Mouse (Mus musculus) cerebellum, adult (tissue): ENCODE results near the gene Hand2.

Experiments used
- ATAC-seq: cut with Nextera tagmentation; 2 replicates; pipeline ENCODE4 v1.9.2; 2017; ENCODE audit warnings: mild to moderate bottlenecking, moderate library complexity, mixed read lengths; ENCODE audit not compliant: insufficient number of reproducible peaks, low FRiP score, low TSS enrichment

Hand2 gene

DNA sequence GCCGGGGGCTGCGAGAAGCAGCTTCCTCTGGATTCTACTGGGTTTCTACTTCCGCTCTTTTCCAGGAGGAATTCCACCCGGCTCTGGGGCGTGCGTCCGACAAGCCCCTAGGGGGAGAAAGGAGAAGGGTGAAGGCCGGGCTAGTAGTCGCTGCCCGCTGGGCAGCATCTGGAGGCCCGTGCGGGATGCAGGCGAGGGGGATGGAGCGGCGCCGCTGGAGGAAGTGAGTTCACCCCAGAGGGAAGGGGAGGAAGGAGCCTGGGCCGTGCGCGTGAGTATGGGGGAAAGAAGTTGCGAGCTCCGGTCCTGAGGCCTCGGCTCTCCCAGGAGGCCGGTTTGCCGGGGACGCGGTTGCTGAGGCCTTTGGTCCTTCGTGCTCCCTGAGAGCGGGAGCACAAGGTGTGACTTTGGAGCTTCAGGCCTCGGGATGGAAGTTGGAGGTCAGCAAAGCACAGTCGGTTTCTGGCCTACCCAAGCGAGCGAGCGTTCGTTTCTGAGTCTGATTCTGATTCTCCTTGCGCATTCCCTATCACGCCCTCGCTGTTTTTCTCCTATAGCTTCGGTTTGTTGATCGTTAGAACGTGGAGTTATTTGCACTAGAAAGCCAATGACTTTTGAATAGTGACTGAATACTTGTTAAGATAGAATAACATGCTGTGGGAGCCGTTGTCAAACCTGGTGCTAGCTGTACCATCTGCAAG lies 20.2 kb downstream of the Hand2 start:
- ATAC-seq: no peak

DNA sequence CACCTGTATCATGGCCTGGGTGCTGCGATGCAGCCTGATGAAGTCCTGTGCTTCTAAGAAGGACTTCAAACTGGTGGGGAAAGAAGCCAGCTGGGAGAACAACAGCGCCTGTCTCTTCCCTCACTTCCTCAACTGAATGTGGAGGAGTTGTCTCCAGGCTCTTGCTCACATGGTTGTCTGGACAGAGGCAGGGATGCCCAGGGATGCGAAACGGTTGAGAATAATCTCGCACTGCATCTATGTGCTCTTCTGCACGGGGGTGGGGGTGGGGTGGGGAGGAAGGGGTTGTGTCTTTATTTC lies 20.7 kb downstream of the Hand2 start:
- ATAC-seq: no peak

DNA sequence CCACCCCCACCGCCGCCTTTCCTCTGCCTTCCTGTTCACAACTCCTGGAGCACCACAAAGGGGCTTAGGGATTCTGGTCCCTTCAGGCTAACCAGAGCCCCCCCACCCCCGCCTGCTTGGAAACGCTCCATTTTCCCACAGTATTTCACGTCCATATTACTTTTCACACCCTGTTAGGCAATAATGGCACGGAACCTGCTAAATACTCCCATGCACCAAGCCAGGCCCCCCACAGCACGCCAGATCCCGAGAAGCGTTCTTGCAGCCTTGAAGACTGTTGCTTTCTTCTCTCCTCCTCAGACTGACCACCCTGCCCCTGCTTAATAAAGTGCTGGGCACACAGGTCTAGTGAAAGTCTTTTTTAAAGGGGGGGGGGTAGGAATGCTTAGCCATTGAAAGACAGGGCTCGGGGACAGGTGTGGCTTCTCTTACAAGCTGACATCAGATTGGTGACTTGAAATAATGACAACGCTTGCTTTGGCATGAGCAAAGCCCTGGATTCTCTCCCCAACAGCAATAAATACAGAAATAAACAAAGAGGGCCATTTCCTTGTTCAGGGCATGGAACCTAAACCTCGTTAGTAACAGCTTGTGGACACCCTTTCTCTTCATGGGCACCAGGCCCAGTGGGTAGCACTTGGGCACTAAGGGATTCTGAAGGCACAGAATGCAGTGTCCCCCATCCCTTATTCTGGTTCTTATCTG lies 21.8 kb downstream of the Hand2 start:
- no peak for ATAC-seq

DNA sequence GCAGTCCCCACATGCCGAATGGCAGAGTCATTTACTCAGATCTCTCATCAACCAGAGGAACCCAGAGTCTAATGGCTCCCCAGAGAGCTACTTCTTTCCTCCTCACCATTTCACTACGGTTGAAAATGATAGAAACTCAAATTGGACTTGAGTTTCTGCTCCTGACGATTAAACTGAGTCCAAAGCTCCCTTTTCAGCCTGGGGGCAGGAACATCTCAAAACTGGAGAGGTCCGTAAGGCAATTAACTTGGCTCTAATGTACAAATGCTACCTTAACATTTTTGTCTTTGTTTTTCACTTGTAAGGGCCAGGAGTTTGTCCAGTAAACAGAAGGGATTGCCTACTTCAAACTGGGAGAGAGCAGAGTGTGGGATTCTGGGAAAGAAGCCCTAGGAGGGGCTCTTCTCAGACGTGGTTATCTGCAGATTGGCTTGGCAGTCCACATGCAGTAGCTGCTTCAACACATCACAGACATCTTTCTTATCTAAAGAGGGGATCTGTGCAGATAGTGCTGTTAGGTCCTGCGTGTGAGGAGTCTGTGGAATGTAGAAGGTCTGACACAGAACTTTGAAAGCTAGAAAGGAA lies 23.0 kb downstream of the Hand2 start:
- no peak for ATAC-seq

DNA sequence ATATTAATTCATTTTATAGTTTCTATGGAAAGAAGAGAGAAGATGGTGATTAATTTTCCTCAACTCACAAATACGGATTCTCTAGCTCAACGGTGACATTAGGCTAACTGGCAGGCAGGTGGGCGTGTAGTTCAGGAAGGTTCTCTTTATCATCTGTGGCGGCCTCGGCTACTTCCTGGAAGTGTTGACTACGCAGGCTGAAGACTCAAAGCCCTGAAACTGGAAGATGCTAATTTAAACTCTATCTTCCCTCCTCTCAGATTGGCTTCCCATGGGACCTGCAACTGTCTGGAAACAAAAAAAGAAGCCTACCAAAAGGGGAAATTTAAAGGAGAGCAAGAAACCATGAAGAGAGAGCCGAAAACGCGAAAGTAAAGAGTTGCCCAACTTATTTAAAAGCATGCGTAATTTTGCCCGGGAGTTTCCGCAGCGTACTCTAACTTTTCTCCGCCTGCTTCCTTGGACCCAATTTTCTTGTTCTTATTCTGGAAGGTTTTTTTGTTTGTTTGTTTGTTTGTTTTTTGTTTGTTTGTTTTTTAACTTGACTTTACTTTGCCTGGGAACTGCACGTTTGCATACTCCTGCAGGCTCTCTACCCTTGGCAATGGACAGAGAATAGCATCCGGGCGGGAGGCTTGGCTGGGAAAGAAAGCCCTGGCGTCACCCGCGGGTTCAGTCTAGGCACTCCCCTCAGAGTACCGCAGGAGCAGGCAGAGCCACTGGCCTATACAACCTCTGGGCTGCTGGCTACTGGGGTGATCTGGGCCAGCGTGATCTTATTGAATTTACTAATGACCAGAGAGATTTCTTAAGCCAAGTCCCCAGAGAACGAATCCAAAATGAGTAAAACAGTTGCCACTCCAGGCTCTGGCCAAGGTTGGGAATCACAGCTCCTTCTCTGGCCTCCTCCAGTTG lies 24.4 kb downstream of the Hand2 start:
- ATAC-seq: no peak

DNA sequence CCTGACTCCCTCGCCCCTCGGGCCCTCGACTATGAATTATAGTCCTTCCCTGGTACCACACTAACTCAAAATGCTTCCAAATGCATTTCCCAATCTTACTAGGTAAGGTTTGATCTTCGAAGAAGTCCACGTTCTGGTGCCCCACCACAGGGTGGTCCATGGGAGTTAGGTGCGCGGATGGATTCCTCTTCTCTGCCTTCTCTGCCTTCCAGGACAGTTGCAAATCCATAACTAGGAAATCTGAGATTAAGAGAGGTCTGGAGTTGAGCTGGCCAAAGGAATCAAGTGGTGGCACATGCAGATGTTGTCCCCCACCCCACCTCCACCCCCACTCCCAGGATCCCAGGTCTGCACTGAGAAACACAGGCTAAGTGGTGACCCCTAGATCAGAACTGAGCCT lies 25.6 kb downstream of the Hand2 start:
- ATAC-seq: no peak

DNA sequence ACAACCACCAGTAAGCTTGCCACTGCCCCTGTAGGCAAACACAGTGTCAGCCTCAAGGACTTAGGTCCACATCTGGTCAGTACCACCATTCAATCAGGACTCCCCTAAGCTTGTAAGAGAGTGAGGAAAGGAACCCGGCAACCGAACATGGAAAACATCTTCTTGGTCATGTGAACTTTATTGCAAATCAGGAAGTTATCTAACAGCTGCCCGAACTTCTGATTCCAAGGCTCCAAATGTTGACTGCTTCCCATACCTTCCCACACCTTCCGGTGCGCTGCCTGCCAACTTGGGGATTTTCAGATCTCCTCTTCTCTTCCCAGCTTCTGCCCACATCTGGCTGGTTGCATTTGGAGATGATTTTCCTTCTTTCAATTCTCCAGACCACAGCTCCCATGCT lies 26.4 kb downstream of the Hand2 start:
- no peak for ATAC-seq

DNA sequence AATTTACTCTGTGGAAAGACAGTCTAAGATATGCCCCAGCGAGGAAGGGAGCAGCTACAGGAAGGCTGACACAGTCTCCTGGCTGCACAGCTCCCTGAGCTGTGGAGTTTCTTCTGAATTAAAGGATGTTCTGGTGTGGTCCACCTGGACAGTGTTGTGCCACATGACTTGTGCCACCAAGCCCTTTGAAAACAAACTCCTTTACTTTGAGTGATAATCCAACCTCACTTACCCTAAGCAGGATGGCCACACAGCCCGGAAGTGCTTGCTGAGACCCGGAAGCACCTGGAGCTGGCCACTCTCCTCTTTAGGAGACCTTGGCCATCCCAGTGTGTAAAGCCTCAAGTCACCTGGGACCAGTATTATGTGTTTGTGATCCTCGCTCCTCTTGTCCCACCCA lies 27.5 kb downstream of the Hand2 start:
- no peak for ATAC-seq

DNA sequence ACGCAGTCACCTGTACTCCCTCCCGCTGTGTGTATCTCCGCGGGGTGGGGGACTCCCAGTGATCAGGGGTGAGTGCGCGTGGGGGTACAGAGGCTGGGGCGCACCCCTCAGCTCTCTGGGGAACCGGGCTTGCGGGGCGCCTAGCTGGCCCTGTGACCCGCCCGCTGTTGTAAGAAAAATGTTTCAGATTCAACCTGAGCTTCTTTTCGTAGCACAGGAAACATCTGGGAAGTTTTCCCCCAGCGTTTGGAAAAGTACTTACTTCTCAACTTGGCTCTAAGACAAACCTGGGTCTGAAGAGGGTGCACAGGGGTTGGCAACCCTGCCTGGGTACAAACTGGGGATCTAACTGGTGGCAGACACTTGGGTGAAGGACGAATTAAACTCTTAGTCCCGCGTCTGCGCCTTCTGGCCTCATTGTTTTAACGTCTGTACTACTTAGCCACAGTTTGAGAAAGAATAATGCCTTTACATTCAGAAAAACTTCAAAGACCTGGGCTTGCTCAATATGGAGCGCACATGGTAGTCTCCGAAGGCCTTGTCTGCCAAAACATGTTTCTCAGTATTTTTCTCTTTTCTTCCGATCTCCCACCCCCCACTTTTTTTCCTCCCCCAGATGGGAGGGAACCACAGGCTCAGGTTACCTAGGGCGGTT lies 28.2 kb downstream of the Hand2 start:
- no peak for ATAC-seq

DNA sequence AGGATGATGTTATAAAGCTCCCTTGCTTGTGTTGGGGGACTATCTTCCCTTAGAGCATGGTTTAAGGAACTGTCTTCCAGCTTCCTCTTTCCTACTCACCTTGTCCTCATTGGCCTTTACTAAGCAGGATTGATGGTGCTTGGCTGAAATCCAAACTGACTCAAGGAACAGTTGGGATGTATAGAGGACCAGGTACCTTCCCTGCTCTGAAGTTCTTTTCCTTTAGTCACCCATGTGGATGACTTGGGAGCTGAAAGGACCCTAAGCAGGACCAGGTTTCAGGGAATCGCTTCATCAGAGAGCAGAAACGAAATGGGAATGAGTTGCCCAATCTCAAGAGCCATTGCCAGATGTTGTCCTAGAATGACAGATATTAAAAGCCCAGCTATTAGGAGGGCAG lies 31.1 kb downstream of the Hand2 start:
- ATAC-seq: no peak

DNA sequence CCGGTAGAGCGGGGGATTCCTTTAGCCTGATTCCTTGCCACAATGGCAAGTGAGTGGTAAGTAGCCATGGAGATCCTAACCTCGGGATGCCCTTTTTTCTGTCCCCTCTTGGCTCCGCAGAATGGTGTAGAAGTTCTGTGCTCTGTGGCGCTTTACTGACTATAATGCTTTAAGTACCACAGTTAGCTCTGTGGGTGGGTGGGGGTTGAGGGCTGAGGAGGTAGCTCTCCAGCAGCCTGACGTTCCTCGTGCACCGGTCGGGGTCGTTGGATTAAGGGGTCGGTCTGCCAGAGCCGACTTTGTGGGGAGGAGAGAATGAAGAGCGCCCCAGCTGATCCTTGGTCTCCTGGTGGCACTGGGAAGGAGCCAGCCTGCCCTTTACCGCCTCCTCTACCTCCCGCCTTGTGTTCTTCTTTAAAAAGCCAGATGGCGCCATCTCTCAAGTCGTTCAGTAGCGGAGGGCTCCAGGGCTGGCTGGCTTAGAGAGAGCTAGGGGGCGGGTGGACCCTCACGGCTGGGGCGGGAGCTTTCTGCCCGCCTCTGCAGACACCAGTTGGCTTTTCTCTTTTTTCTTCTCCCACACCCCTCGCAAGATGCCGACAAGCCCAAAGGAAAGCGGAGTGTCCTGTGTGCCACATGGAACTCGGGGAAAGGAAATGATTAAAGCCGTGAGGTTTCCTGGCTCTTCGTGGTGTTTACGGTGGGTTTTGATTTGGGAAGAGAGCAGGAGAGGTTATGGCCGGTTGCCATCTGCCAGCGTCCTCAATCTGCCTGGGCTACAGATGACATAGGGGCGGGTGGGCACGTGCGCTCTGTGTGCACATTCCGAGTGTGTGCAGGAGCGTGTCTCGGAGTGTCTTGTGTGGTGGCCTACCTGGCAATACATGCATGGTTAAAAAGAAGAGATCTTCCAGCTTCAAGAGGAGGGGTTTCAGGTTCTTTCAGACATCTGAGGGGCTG lies 32.8 kb downstream of the Hand2 start:
- 0 out of 2 replicates have a peak, but pooled peaks have one; percentile 20 for ATAC-seq

DNA sequence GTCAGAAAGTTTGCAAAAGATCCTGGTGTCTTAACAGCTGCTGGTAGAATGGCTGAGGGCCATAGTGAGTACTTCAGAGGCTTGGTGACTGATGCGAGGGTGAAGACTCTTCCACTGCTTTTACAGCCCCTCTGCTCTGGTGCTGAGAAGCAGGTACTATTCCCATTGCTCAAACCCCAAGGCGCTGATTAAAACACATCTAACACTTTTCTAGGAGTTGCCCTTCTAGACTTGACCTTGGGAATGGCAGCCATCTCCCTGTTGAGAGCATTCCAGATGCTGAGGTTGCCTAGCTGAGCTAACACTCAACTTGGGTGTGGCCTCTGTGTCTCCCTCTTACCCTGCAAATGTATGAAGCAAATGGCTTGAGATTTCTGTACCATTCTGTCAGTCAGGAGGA lies 34.1 kb downstream of the Hand2 start:
- ATAC-seq: no peak

DNA sequence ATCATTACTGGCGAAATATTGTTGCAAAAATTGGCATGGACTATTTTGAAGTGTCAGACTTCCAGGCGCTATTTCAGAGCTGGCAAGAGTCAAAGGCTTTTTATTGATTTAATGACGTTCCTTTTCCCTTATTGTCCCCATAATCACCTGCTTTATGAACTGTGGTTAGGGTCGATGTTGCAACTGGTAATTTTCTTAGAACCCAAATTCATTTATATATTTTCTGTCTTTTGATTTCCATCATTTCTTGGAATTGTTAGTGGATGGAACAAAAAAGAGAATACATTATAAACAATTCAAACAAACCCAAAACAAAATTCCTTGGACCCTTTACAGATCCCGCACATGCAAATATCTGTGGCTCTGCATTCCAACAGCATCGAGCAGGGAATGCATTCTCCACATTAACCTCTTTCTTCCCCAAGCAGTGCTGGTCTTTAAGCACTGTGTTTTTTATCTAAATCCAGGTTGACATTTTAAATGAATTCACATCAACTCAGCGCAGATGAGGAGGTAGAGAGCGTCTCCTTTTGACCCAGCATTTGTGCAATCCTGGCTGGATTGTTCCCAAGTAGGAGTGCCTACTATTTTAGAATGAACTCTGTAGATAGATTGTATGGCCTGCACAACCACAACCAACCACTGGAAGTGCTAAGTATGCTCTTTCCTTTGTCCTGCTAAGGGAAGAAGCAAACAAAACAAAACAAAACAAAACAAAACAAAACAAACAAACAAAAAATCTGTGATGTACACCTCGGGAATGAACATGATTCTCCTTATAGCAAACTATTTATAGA lies 35.9 kb downstream of the Hand2 start:
- ATAC-seq: no peak

DNA sequence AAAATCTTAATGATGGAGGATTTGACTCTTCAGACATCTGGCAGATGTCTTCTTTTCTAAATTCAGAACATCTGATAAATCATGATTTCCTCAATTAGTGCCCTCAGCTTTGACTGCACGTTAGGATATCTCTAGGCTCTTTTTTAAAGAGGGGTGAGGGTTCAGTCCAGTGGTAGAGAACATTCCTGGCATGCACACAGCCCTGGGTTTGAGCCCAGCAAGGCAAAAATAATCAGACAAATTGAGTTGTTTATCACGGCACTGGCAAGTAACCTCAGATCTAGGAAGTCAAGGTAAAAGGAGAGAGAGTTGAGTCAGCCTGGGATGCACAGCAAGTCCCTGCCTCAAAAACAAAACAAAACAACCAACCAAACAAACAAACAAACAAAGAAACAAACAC lies 39.7 kb downstream of the Hand2 start:
- ATAC-seq: no peak

DNA sequence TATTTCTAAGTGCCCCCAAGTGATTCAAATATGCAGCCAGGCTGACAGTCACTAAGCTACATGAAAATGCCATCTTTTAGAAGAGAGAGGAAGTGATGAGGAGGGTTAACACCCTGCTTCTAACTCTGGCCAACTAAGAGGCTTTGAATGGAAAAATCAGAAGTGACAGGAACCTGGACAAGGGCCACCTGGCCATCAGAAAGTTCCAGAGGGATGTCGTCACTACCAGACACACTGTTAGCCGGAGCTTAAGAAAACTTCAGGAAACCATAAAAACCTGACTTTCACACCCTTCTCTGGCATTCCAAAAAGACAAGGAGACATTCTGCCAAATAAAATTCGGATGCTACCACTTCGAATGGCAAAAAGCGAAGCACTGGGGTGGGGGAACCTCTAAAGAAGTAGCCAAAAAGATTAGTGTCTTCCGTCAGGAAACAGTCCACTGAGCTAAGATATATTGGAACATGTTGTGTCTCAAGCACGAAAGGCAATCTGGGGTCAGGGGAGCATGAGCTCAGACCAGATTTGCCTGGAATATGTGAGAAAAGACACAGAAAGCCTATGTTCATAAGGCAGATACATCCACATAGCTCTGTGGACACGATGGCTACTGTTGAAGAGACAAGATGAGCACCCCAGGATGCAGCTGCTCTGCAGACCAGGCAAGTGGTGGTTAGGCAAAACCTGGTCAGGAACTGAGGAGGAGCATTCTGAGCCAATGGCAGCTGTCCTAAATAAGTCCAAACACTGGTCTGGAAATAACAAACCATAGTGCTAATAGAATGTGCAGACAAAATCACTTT lies 40.4 kb downstream of the Hand2 start:
- no peak for ATAC-seq

DNA sequence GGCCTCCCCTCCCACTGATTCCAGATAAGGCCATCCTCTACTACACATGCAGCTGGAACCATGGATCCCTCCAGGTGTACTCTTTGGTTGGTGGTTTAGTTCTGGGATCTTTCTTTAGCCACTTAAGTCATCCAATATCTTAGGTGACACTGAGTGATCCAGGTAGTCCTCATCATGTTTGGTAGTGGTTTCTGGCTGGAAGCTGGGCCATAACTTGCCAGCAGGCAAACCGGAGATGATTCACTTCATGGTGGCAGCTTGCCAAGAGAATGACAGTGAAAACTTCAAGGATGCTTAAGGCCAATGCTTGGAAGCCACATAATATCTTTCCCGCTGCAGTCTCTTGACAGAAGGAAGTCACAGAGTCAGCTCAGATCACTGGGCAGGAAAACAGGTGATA lies 42.1 kb downstream of the Hand2 start:
- no peak for ATAC-seq

DNA sequence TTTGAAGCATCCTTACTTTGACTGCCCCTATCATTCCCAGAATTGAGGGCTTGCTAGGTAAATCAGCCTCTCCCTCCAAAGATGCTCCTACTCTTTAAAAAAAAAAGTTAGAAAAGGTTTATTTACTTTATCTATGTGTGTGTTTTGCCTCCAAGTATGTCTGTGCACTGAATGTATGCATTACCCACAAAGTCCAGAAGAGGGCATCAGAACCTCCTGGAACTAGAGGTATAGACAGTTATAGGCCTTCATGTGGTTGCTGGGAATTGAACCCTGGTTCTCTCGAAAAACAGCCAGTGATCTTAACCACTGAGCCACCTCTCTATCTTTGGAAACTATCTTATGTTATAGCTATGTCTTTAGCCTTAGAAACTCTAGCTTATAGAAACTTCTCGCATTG lies 53.3 kb downstream of the Hand2 start:
- no peak for ATAC-seq
